In the genomic region with DNA sequence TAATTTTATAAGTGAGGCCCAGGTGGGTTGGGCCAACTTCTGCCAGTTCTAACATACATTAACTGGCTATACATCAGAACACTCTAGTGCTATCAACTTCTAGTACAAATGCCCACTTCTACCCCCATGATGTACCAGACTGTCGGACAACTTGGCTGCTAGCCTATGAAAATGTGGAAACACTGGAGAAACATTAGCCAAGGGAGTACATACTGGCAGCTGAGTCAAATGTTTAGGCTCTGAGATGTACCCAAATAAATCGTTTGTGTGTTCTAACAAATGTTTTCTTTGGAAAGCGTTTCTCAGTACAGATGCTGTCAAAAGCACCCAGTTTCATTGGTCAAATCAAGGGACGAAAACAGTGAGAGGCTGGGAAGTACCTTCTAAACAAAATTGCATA, we compare ENCODE assay signal across 17 mouse cellular contexts.
DNase-seq lines count a peak whose midpoint lies in the region; ATAC-seq and TF ChIP-seq lines count a peak whose summit lies in the region.
"Had no signal": no experiment of that assay in that cellular context is flagged by ENCODE, and none has a peak within 500 bp of the region (broad histone marks: within the 10 kb centered on the region; RNA-seq: fewer than 3 reads in every experiment).

No protein-coding gene starts in this region.

- H3K9me3 ChIP-seq in liver, embryonic 16.5 days (replicated peaks; ENCODE audit: control insufficient read depth, low read length), result no peaks in the 10 kb centered on the region; the same call in 1 of the 2 replicates
- H3K9me3 ChIP-seq in liver, embryonic 12.5 days (replicated peaks), result no peaks in the 10 kb centered on the region
- H3K9me3 ChIP-seq in midbrain, embryonic 11.5 days (ENCODE audit: control insufficient read depth, low read length), result no peaks in the 10 kb centered on the region
- H3K9me3 ChIP-seq: embryonic facial prominence, embryonic 10.5 days; hindbrain, embryonic 10.5 days had no signal

- 51% methylated on average over 4 of the region's 4 CpGs for WGBS in liver, embryonic 16.5 days (ENCODE audit: insufficient replicate concordance)
- 62% methylated on average over 4 of the region's 4 CpGs for WGBS in liver, embryonic 12.5 days (ENCODE audit: insufficient replicate concordance)
- WGBS in midbrain, embryonic 11.5 days, result 93% methylated on average over 4 of the region's 4 CpGs

- no peak overlapping the region for H3K27ac ChIP-seq in liver, embryonic 16.5 days (ENCODE audit: low read length)
- no peak overlapping the region for H3K27ac ChIP-seq in liver, embryonic 12.5 days
- no peak overlapping the region for H3K27ac ChIP-seq in midbrain, embryonic 11.5 days (ENCODE audit: low read depth, low read length)
- H3K27ac ChIP-seq: embryonic facial prominence, embryonic 10.5 days; heart, adult 2 months; hindbrain, embryonic 10.5 days; hindbrain, embryonic 14.5 days had no signal

- no peaks in the 10 kb centered on the region for H3K27me3 ChIP-seq in liver, embryonic 16.5 days (ENCODE audit: control insufficient read depth, insufficient read depth, low read depth, low read length)
- H3K27me3 ChIP-seq in liver, embryonic 12.5 days (replicated peaks), result no peaks in the 10 kb centered on the region
- H3K27me3 ChIP-seq in midbrain, embryonic 11.5 days (ENCODE audit: control insufficient read depth, insufficient read depth, low read length), result no peaks in the 10 kb centered on the region

- H3K4me2 ChIP-seq in liver, embryonic 16.5 days (ENCODE audit: low read depth, low read length), result no peak overlapping the region
- H3K4me2 ChIP-seq in liver, embryonic 12.5 days, result no peak overlapping the region
- H3K4me2 ChIP-seq in midbrain, embryonic 11.5 days, result no peak overlapping the region
- H3K4me2 ChIP-seq: heart, embryonic 11.5 days; hindbrain, embryonic 14.5 days had no signal

- no peak overlapping the region for H3K4me3 ChIP-seq in liver, embryonic 16.5 days (ENCODE audit: low read depth, low read length)
- H3K4me3 ChIP-seq in liver, embryonic 12.5 days, result no peak overlapping the region
- H3K4me3 ChIP-seq in midbrain, embryonic 11.5 days (ENCODE audit: low read depth, low read length), result no peak overlapping the region
- H3K4me3 ChIP-seq: embryonic facial prominence, embryonic 10.5 days; heart, adult 2 months; hindbrain, embryonic 10.5 days had no signal

- ATAC-seq in frontal cortex, adult (ENCODE audit: low TSS enrichment), result peak; percentile 64
- peak; percentile 70 for ATAC-seq in liver, embryonic 16.5 days (ENCODE audit: low read depth)
- no peak for ATAC-seq in liver, embryonic 12.5 days
- no peak for ATAC-seq in midbrain, embryonic 11.5 days (ENCODE audit: low FRiP score)

- H3K9ac ChIP-seq in liver, embryonic 16.5 days (ENCODE audit: low read depth, low read length), result no peak overlapping the region
- H3K9ac ChIP-seq in liver, embryonic 12.5 days, result no peak overlapping the region
- H3K9ac ChIP-seq in midbrain, embryonic 11.5 days (ENCODE audit: low read length), result no peak overlapping the region
- H3K9ac ChIP-seq: hindbrain, embryonic 14.5 days had no signal

- no peak for TF ChIP-seq POLR2A in brain, embryonic 14.5 days (IDR thresholded peaks at IDR 0.05; ENCODE audit: borderline replicate concordance, extremely low read depth, insufficient read depth, insufficient read length, poor library complexity, severe bottlenecking)

- no peak for DNase-seq in frontal cortex, postnatal 36 days (ENCODE audit: low spot score in 2 of 2)
- peak; percentile 31 for DNase-seq in adipocyte (ENCODE audit: low spot score)
- peak; percentile 46 for DNase-seq in brain, embryonic 14.5 days (ENCODE audit: low read depth)
- DNase-seq in adrenal gland, postnatal 36 days, result no peak
- no peak for DNase-seq in midbrain, embryonic 11.5 days (ENCODE audit: low spot score, missing footprints)
- DNase-seq: adrenal gland, postnatal 10 days; cerebellum, adult 2 months; cerebellum, postnatal 10 days; gastrocnemius, postnatal 14 days; heart, adult 2 months had no signal

- no peak for TF ChIP-seq CTCF in brain, embryonic 14.5 days (IDR thresholded peaks at IDR 0.05; ENCODE audit: borderline replicate concordance, extremely low read depth, insufficient read depth, insufficient read length)

- H3K4me1 ChIP-seq in liver, embryonic 16.5 days (ENCODE audit: control insufficient read depth, low read depth, low read length), result no peaks in the 10 kb centered on the region
- H3K4me1 ChIP-seq in liver, embryonic 12.5 days, result no peaks in the 10 kb centered on the region
- H3K4me1 ChIP-seq in midbrain, embryonic 11.5 days (ENCODE audit: control insufficient read depth, insufficient read depth, low read length), result no peaks in the 10 kb centered on the region
- H3K4me1 ChIP-seq: hindbrain, embryonic 10.5 days had no signal

- H3K36me3 ChIP-seq in liver, embryonic 16.5 days (ENCODE audit: control insufficient read depth, insufficient read depth), result no peaks in the 10 kb centered on the region
- H3K36me3 ChIP-seq in liver, embryonic 12.5 days, result no peaks in the 10 kb centered on the region
- H3K36me3 ChIP-seq in midbrain, embryonic 11.5 days (ENCODE audit: control insufficient read depth, insufficient read depth, low read length), result no peaks in the 10 kb centered on the region
- H3K36me3 ChIP-seq: embryonic facial prominence, embryonic 10.5 days; hindbrain, embryonic 10.5 days had no signal

Comparison
In these comparisons a context has a peak if more than half of its experiments do, and no peak if none do; other contexts are left out.
1. ATAC-seq: peak in frontal cortex, adult (single experiment) and liver, embryonic 16.5 days (single experiment); none in liver, embryonic 12.5 days (single experiment) and midbrain, embryonic 11.5 days (single experiment).
2. DNase-seq: peak in adipocyte (single experiment) and brain, embryonic 14.5 days (single experiment); none in frontal cortex, postnatal 36 days (0 of 2), adrenal gland, postnatal 36 days (0 of 2) and midbrain, embryonic 11.5 days (single experiment).